Mouse (Mus musculus) bone marrow macrophage, adult 2 months (primary cell): Measurements from ENCODE around the gene Alk.

Source experiments
- CTCF ChIP-seq: IDR thresholded peaks from 2 replicates; pipeline ENCODE4 v1.5.1; 2012; ENCODE audit warnings: low read depth, mild to moderate bottlenecking, low read length, moderate library complexity
- POLR2A ChIP-seq: IDR thresholded peaks from 2 replicates; pipeline ENCODE4 v1.6.1; 2012; ENCODE audit warnings: mild to moderate bottlenecking, low read depth, low read length, borderline replicate concordance

DNA sequence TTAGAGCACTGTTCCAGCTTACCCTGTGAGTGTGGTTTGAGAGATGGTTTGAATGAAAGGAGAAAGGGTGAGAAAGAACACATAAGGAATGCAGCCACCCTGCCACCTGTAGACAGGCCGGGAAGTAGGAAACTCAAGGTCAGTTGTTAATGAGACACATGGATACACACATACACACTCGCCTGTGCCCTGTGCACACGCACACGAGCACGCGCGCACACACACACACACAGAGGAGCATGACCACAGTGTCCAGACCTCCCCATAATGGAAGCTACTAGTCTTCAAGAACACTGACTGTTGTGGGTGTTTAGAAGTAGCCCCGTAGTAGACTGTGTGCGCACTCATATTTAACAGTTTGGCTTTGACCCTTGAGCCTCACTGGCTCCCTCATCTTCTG is 424.2 kb downstream of the Alk start:
- TF ChIP-seq CTCF (no peak), POLR2A (no peak)
